Mouse (Mus musculus): ENCODE data around the gene Ccnd2.

Gene Ccnd2

GRCm38 (mm10) chr6:127109402-127109930 is 42.5 kb downstream of the Ccnd2 start, which contains the start of gene Tigar:
Gene Tigar (minus strand): TSS chr6:127109557.
- CTCF ChIA-PET, result no interaction called here

- CTCF ChIA-PET, result no interaction called here
Measured at GRCm38 (mm10) chr6:127108368-127109060, 43.5 kb downstream of the Ccnd2 start.

GRCm38 (mm10) chr6:127107413-127107812 is 44.6 kb downstream of the Ccnd2 start:
- CTCF ChIA-PET, result no interaction called here

GRCm38 (mm10) chr6:127106726-127107125 is 45.3 kb downstream of the Ccnd2 start:
- CTCF ChIA-PET, result no interaction called here

GRCm38 (mm10) chr6:127106189-127106588 is 45.8 kb downstream of the Ccnd2 start:
- CTCF ChIA-PET, result interaction anchor here (0.7 kb wide), 1 partner anchor 213 kb away, joined by 8 read pairs; no protein-coding TSS in a partner anchor

GRCm38 (mm10) chr6:127105107-127105506 is 46.9 kb downstream of the Ccnd2 start:
- CTCF ChIA-PET, result no interaction called here

- CTCF ChIA-PET, result no interaction called here
Measured at GRCm38 (mm10) chr6:127104396-127105029, 47.5 kb downstream of the Ccnd2 start.

- CTCF ChIA-PET, result interaction anchor here (0.7 kb wide), 1 partner anchor 404 kb away, joined by 3 read pairs; no protein-coding TSS in a partner anchor
Measured at GRCm38 (mm10) chr6:127103506-127104275, 48.3 kb downstream of the Ccnd2 start.

GRCm38 (mm10) chr6:127094565-127094964 is 57.4 kb downstream of the Ccnd2 start:
- CTCF ChIA-PET, result no interaction called here

GRCm38 (mm10) chr6:127086739-127087138 is 65.3 kb downstream of the Ccnd2 start:
- CTCF ChIA-PET, result no interaction called here

GRCm38 (mm10) chr6:127081820-127082219 is 70.2 kb downstream of the Ccnd2 start:
- CTCF ChIA-PET, result no interaction called here

- CTCF ChIA-PET, result no interaction called here
Measured at GRCm38 (mm10) chr6:127079867-127080731, 71.9 kb downstream of the Ccnd2 start.

All from spleen, embryonic (tissue).